Mouse (Mus musculus) mouse trophoblast stem cell (cell line): ENCODE results near the gene A930004D18Rik.

Experiments
- in situ Hi-C, 2 experiments: fragments of 300-500 bp; cut with MseI, MboI; formaldehyde crosslinking; loops; 2 replicates in 1 of 2; 3 replicates in 1 of 2; pipeline ENCODE4 v1.15.1; 2025

Gene A930004D18Rik

GRCm38 (mm10) chr2:18038141-18038752, 710 bp upstream of the A930004D18Rik start:
- in situ Hi-C loops = no loop called here

- in situ Hi-C loops = no loop called here
These were observed 2.9 kb downstream of the A930004D18Rik start for GRCm38 (mm10) chr2:18034371-18035250.

GRCm38 (mm10) chr2:18033166-18034108, 4.1 kb downstream of the A930004D18Rik start:
- in situ Hi-C loops = no loop called here

GRCm38 (mm10) chr2:18032538-18032895, 5.0 kb downstream of the A930004D18Rik start:
- in situ Hi-C loops = no loop called here

- in situ Hi-C loops = no loop called here
These were observed 5.6 kb downstream of the A930004D18Rik start for GRCm38 (mm10) chr2:18031831-18032537.

GRCm38 (mm10) chr2:18031271-18031821, 6.2 kb downstream of the A930004D18Rik start:
- in situ Hi-C loops = no loop called here

GRCm38 (mm10) chr2:18030581-18030980, 7.0 kb downstream of the A930004D18Rik start:
- in situ Hi-C loops = no loop called here

- in situ Hi-C loops = loop anchor here in 1 of 2 experiments (10.0 kb wide), 1 partner anchor 175 kb away; no protein-coding TSS in a partner anchor
These were observed 7.9 kb downstream of the A930004D18Rik start for GRCm38 (mm10) chr2:18029656-18030055.

GRCm38 (mm10) chr2:18028140-18029021, 9.2 kb downstream of the A930004D18Rik start:
- in situ Hi-C loops = loop anchor here in 1 of 2 experiments (10.0 kb wide), 1 partner anchor 176 kb away; no protein-coding TSS in a partner anchor

GRCm38 (mm10) chr2:18027448-18028139, 9.9 kb downstream of the A930004D18Rik start:
- in situ Hi-C loops = loop anchor here in 1 of 2 experiments (10.0 kb wide), 1 partner anchor 177 kb away; no protein-coding TSS in a partner anchor

- in situ Hi-C loops = loop anchor here in 1 of 2 experiments (10.0 kb wide), 1 partner anchor 178 kb away; no protein-coding TSS in a partner anchor
These were observed 11.2 kb downstream of the A930004D18Rik start for GRCm38 (mm10) chr2:18026116-18026947.

GRCm38 (mm10) chr2:18025781-18026115, 11.8 kb downstream of the A930004D18Rik start:
- in situ Hi-C loops = loop anchor here in 1 of 2 experiments (10.0 kb wide), 1 partner anchor 179 kb away; no protein-coding TSS in a partner anchor

GRCm38 (mm10) chr2:18025116-18025515, 12.4 kb downstream of the A930004D18Rik start:
- in situ Hi-C loops = loop anchor here in 1 of 2 experiments (10.0 kb wide), 1 partner anchor 180 kb away; no protein-coding TSS in a partner anchor

GRCm38 (mm10) chr2:18022886-18023285, 14.7 kb downstream of the A930004D18Rik start:
- in situ Hi-C loops = loop anchor here in 1 of 2 experiments (10.0 kb wide), 1 partner anchor 182 kb away; no protein-coding TSS in a partner anchor

GRCm38 (mm10) chr2:18019122-18019521, 18.4 kb downstream of the A930004D18Rik start:
- in situ Hi-C loops = no loop called here

- in situ Hi-C loops = no loop called here
These were observed 20.2 kb downstream of the A930004D18Rik start for GRCm38 (mm10) chr2:18017321-18017720.

GRCm38 (mm10) chr2:18016639-18017038, 20.9 kb downstream of the A930004D18Rik start:
- in situ Hi-C loops = no loop called here

GRCm38 (mm10) chr2:18015581-18015980, 22.0 kb downstream of the A930004D18Rik start:
- in situ Hi-C loops = no loop called here
